Mouse (Mus musculus): Measurements from ENCODE around the gene Nxf1.

- TF ChIP-seq CTCF (IDR thresholded peaks at IDR 0.05; ENCODE audit: extremely low read depth, insufficient read depth, low read length) (no peak), POLR2A (IDR thresholded peaks at IDR 0.05; ENCODE audit: extremely low read depth, insufficient read depth, low read length) (no peak)
Measured at GRCm38 (mm10) chr19:8758899-8759298, 2.0 kb downstream of the Nxf1 start.
